Mouse (Mus musculus) myocyte (in vitro differentiated cells): Measurements from ENCODE around the gene Mtcl1.

Experiments used
- CEBPB ChIP-seq: IDR thresholded peaks from 2 replicates; pipeline ENCODE4 v1.6.1; 2011; ENCODE audit warnings: mild to moderate bottlenecking, moderate library complexity; ENCODE audit not compliant: poor library complexity, insufficient read depth, severe bottlenecking
- E2F4 ChIP-seq: IDR thresholded peaks from one replicate; pipeline ENCODE4 v1.6.1; 2011; ENCODE audit warnings: mild to moderate bottlenecking, control low read depth, moderate library complexity; ENCODE audit not compliant: insufficient read depth
- MAX ChIP-seq: IDR thresholded peaks from one replicate; pipeline ENCODE4 v1.6.1; 2011; ENCODE audit warnings: low read depth, mild to moderate bottlenecking, control low read depth
- MYOD1 ChIP-seq, 3 experiments: IDR thresholded peaks; one replicate each; pipeline ENCODE4 v1.6.1; 2011; ENCODE audit warnings: control low read depth in 2 of 3, low read depth in 2 of 3, mild to moderate bottlenecking in 2 of 3, moderate library complexity in 1 of 3; ENCODE audit not compliant: insufficient read length in 2 of 3, control insufficient read depth in 1 of 3
- MYOG ChIP-seq, 3 experiments: IDR thresholded peaks; one replicate each; pipeline ENCODE4 v1.6.1; 2011; ENCODE audit warnings: control low read depth in 2 of 3, low read depth in 2 of 3, mild to moderate bottlenecking in 2 of 3; ENCODE audit not compliant: insufficient read length in 2 of 3, control insufficient read depth in 1 of 3, insufficient read depth in 1 of 3
- POLR2A ChIP-seq: IDR thresholded peaks from one replicate; pipeline ENCODE4 v1.6.1; 2011; ENCODE audit warnings: low read depth, mild to moderate bottlenecking, control low read depth, moderate library complexity; ENCODE audit not compliant: insufficient read length
- POLR2AphosphoS2 ChIP-seq: IDR thresholded peaks from one replicate; pipeline ENCODE4 v1.6.1; 2011; ENCODE audit warnings: low read depth, control low read depth; ENCODE audit not compliant: insufficient read length
- SRF ChIP-seq: IDR thresholded peaks from one replicate; pipeline ENCODE4 v1.6.1; 2011; ENCODE audit warnings: low read depth; ENCODE audit not compliant: control insufficient read depth, insufficient read length
- TCF12 ChIP-seq: IDR thresholded peaks from one replicate; pipeline ENCODE4 v1.6.1; 2011; ENCODE audit warnings: mild to moderate bottlenecking, control low read depth; ENCODE audit not compliant: poor library complexity, insufficient read depth, severe bottlenecking
- TCF3 ChIP-seq: IDR thresholded peaks from one replicate; pipeline ENCODE4 v1.6.1; 2011; ENCODE audit warnings: low read depth, control low read depth; ENCODE audit not compliant: insufficient read length
- USF1 ChIP-seq: IDR thresholded peaks from one replicate; pipeline ENCODE4 v1.6.1; 2011; ENCODE audit warnings: low read depth, mild to moderate bottlenecking, control low read depth, moderate library complexity

DNA sequence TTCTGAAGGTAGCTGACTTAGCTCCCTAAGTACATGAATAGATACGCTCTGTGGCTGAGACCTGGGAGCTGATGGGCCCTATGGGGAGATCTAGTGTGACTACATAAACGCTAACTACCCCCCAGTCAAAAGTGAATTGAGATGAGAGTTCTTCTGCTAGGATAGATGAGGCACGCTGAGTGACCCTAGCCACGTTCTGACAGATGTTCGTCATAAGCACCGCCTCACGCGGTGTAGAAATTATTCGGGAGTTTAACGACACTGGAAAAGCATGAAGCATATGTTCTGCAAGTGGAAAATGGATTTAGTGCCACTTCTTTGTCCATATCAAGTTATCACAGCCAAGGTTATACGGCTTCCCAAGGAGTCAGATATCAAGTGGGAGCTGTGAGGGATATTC, 98.9 kb downstream of the Mtcl1 start:
- no peak for TF ChIP-seq POLR2A
- no peak for TF ChIP-seq CEBPB
- no peak for TF ChIP-seq USF1
- TF ChIP-seq SRF: no peak
- no peak for TF ChIP-seq TCF12
- no peak for TF ChIP-seq MAX
- no peak for TF ChIP-seq MYOG (IDR thresholded peaks at IDR 0.05; ENCODE audit: control insufficient read depth in 1 of 3, insufficient read depth in 1 of 3, insufficient read length in 2 of 3, low read depth in 2 of 3)
- no peak for TF ChIP-seq POLR2AphosphoS2
- no peak for TF ChIP-seq TCF3
- no peak for TF ChIP-seq E2F4
- TF ChIP-seq MYOD1 (IDR thresholded peaks at IDR 0.05; ENCODE audit: control insufficient read depth in 1 of 3, insufficient read length in 2 of 3, low read depth in 2 of 3): no peak
